Mouse (Mus musculus) midbrain, embryonic 14.5 days (tissue): ENCODE measurements around the gene Rab11a. TPM values are rescaled to one million over a fixed set of nuclear protein-coding genes. Genes with fewer than 3 reads are reported as not detected.
"Not testable (repeated sequence)": the region's sequence is repeated elsewhere in the genome, so short reads cannot be mapped to it uniquely, and the experiment has no call there.

Experiments
- ATAC-seq: fragments of 200-750 bp; cut with Nextera tagmentation; 2 replicates; pipeline ENCODE4 v1.8.0; 2017; ENCODE audit warnings: moderate number of reproducible peaks, moderate library complexity; ENCODE audit not compliant: low FRiP score, low TSS enrichment
- DNase-seq: peaks from one replicate; pipeline ENCODE4 v3.0.0-alpha.2; 2015
- H3K27ac ChIP-seq: fragments of 300-500 bp; sonication (generic); replicated peaks from 2 replicates; pipeline ENCODE4 v1.5.1; 2014; ENCODE audit warnings: mild to moderate bottlenecking, low read depth, low read length, moderate library complexity
- H3K27me3 ChIP-seq: fragments of 300-500 bp; sonication (generic); 2 replicates; pipeline ENCODE4 v1.6.1; 2014; ENCODE audit warnings: low read length, control low read depth, mixed read lengths; ENCODE audit not compliant: control insufficient read depth, insufficient read depth
- H3K36me3 ChIP-seq: fragments of 300-500 bp; sonication (generic); 2 replicates; pipeline ENCODE4 v1.6.1; 2014; ENCODE audit warnings: low read length, control low read depth; ENCODE audit not compliant: control insufficient read depth, insufficient read depth
- H3K4me1 ChIP-seq: fragments of 300-500 bp; sonication (generic); 2 replicates; pipeline ENCODE4 v1.6.1; 2014; ENCODE audit warnings: mild to moderate bottlenecking, antibody characterized with exemption, low read length, control low read depth; ENCODE audit not compliant: control insufficient read depth, insufficient read depth
- H3K4me2 ChIP-seq: fragments of 300-500 bp; sonication (generic); 2 replicates; pipeline ENCODE4 v1.6.1; 2014; ENCODE audit warnings: mild to moderate bottlenecking, low read length, moderate library complexity
- H3K4me3 ChIP-seq: fragments of 300-500 bp; sonication (generic); replicated peaks from 2 replicates; pipeline ENCODE4 v1.5.1; 2014; ENCODE audit warnings: low read depth, low read length
- H3K9ac ChIP-seq: fragments of 300-500 bp; sonication (generic); replicated peaks from 2 replicates; pipeline ENCODE4 v1.6.1; 2014; ENCODE audit warnings: mild to moderate bottlenecking, low read length, moderate library complexity
- H3K9me3 ChIP-seq: fragments of 300-500 bp; sonication (generic); 2 replicates; pipeline ENCODE4 v1.6.1; 2016; ENCODE audit warnings: low read length, control low read depth, mixed read lengths; ENCODE audit not compliant: control insufficient read depth
- WGBS: fragments of 180-500 bp; shearing (Covaris S2); extraction: QIAGEN DNeasy Blood & Tissue Kit; methylation state at CpG from one replicate; pipeline ENCODE4 v1.1.7; 2014; 5-methylcytosine and 5-hydroxymethylcytosine counted together
- polyA plus RNA-seq: library from polyadenylated mRNA; unstranded; fragments of >200 nt; fragmentation: Nextera tagmentation; extraction: Ambion mirVana; gene quantifications from 2 replicates; pipeline ENCODE4 v1.2.1, GENCODE M21; 2014

Gene Rab11a
- polyA plus RNA-seq, 1 experiment from 2014 or later = 467 TPM

DNA sequence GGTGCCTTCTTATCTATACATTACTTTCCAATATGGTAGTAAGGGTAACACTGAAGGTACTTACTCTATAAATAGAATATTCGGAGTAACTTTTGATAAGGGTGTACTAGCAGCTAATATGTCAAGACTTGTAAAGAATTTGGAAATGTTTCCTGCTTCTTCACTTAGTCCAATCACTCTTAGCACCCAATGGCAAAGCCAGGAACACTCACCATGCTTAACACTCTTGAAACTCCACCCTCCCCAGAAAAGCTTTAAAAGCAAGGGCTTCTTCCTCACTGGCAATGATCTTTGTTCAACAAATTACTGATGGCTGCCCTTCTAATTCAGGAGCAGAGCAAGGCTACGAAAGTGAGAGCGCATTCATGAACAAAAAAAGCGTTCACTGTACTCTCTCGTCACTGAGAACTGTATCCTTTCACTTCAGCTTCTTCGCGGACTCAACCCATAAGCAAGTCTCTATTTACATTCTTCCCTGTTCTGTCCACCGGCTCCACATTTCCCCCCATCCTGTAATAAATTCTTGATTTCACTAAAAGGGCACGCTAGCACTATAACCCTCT is 1.4 kb downstream of the Rab11a start:
- Histone ChIP-seq H3K9ac (peak overlapping the region; percentile 87), H3K27me3 (no peaks in the 10 kb centered on the region), H3K36me3 (no peaks in the 10 kb centered on the region), H3K4me1 (peaks cover 8% of the 10 kb centered on the region), H3K4me3 (peak overlapping the region; percentile 92), H3K27ac (peak overlapping the region; percentile 93), H3K4me2 (peak overlapping the region; percentile 84), H3K9me3 (no peaks in the 10 kb centered on the region)
- 15% methylated on average over 9 of the region's 9 CpGs for WGBS
- DNase-seq (no peak), ATAC-seq (no peak)

DNA sequence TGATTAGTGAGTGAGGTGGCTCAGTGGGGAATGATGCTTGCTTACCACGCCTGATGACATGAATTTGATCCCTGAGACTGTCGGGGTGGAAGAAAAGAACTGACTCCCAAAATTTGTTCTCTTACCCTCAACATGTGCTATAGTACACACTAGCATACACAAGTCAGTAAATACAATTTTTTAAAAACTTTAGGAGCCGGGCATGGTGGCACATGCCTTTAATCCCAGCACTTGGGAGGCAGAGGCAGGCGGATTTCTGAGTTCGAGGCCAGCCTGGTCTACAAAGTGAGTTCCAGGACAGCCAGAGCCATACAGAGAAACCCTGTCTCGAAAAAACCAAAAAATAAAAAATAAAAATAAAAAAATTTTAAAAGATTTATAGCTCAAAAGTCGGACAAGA is 2.6 kb downstream of the Rab11a start:
- not testable (repeated sequence) for H3K27ac ChIP-seq

DNA sequence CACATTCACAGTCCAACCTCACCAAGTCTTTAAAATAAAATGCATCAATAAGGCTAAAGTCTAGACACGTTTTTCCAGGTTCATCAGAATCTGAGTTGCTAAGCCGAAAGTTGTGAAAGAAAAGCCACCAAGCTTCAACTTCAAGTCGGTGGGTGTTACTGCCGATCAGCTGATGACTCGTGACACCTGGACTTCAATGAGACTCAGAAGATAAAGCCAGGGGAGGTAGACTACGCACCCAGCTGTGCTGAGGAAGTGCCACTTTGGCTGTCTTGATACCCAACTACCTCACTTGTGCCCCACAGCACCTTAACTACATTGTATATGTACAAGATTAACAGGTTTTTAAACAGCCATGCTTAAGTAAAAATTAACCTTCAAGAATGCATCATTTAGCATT is 3.4 kb downstream of the Rab11a start:
- Histone ChIP-seq H3K4me2 (no peak overlapping the region), H3K36me3 (no peaks in the 10 kb centered on the region), H3K9ac (no peak overlapping the region), H3K27me3 (no peaks in the 10 kb centered on the region), H3K4me1 (peaks cover 8% of the 10 kb centered on the region), H3K4me3 (no peak overlapping the region), H3K27ac (no peak overlapping the region), H3K9me3 (no peaks in the 10 kb centered on the region)
- no peak for ATAC-seq
- no peak for DNase-seq
- WGBS = 90% methylated on average over 6 of the region's 6 CpGs

More for the DNA sequence above, 2.6 kb downstream of the Rab11a start:
- not testable (repeated sequence) for H3K4me3 ChIP-seq, ATAC-seq, H3K4me2 ChIP-seq, H3K9ac ChIP-seq, H3K4me1 ChIP-seq, DNase-seq, H3K27me3 ChIP-seq, H3K36me3 ChIP-seq, H3K9me3 ChIP-seq
- WGBS = 91% methylated on average over 6 of the region's 7 CpGs

DNA sequence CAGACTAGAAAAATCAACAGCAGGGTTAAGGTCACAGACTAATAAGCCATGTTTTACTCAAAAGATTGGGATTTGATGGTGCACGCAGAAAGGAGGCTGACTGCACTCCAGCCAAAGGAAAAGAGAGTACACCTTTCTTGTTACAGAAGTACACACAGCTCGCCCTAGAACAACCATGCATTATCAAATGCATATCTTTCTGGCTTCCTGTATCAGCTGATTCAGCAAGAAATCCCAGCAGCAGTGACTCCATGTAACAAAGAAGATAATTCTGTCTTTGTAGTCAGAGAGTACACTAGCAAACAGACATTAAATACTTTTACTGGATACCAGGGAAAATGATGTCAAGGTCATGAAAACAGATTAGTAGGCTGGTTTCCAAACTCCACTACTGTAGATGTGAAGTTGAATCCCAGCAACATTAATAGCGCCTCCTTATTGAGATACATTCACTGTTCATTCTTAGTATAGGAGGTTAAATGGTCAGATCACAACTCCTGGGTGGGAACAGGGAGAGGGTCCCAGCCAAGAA is 6.5 kb downstream of the Rab11a start:
- peaks cover 9% of the 10 kb centered on the region for H3K36me3 ChIP-seq
- H3K4me2 ChIP-seq = no peak overlapping the region
- ATAC-seq (no peak), DNase-seq (no peak)
- 95% methylated on average over 3 of the region's 3 CpGs for WGBS
- no peaks in the 10 kb centered on the region for H3K27me3 ChIP-seq
- no peak overlapping the region for H3K4me3 ChIP-seq
- H3K4me1 ChIP-seq = peaks cover 4% of the 10 kb centered on the region
- H3K9ac ChIP-seq = no peak overlapping the region
- no peaks in the 10 kb centered on the region for H3K9me3 ChIP-seq
- H3K27ac ChIP-seq = no peak overlapping the region

DNA sequence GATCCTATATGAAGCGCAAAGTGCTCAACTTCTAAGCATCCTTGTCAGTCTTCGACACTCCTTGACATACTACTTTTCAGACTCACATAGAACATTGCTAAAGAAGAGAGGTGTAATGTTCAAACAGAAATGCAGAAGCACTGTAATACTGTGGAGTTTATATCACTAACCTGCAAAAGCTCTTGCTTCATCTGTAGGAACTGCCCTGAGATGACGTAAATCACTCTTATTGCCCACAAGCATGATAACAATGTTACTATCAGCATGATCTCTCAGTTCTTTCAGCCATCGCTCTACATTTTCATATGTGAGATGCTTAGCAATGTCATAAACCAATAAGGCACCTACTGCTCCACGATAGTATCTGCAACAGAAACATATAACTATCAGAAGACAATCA is 11.1 kb downstream of the Rab11a start:
- no peak for ATAC-seq
- Histone ChIP-seq H3K36me3 (peaks cover 38% of the 10 kb centered on the region), H3K4me1 (no peaks in the 10 kb centered on the region), H3K27me3 (no peaks in the 10 kb centered on the region), H3K4me2 (no peak overlapping the region), H3K27ac (no peak overlapping the region), H3K9me3 (no peaks in the 10 kb centered on the region), H3K4me3 (no peak overlapping the region), H3K9ac (no peak overlapping the region)
- 95% methylated on average over 5 of the region's 5 CpGs for WGBS
- DNase-seq = no peak

DNA sequence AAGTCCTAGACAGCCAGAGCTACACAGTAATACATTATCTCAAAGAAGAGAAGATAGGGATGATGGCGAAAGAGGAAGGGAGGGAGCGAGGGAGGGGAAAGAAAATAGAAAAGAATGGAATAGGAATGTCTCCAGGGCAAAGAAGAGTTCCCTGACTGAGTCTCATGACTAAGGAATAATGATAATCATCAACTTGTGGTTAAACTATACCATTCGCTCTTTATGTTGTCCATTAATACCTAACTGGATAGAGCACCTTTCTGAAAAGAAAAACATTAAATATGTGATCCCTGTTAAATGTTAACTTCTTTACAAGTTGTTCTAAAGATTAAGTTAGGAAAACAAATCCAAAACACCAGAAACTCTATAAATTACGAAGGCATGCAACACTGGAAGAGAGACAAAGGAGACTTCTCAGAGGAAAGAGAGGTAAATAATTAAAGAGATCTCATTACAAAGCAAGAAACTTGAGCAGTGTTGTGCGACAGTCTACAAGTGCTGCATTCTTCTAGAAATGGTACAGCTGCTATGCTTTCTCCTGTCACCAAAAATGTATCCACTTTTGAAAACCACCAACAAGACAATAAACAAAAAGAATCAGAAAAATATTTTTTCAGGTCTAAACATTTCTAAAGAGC is 17.9 kb downstream of the Rab11a start:
- Histone ChIP-seq H3K4me1 (no peaks in the 10 kb centered on the region), H3K27ac (no peak overlapping the region), H3K9ac (no peak overlapping the region), H3K4me3 (no peak overlapping the region), H3K9me3 (no peaks in the 10 kb centered on the region), H3K4me2 (no peak overlapping the region), H3K27me3 (no peaks in the 10 kb centered on the region), H3K36me3 (peaks cover 42% of the 10 kb centered on the region)
- WGBS = 83% methylated on average over 5 of the region's 5 CpGs
- no peak for DNase-seq
- ATAC-seq = no peak

DNA sequence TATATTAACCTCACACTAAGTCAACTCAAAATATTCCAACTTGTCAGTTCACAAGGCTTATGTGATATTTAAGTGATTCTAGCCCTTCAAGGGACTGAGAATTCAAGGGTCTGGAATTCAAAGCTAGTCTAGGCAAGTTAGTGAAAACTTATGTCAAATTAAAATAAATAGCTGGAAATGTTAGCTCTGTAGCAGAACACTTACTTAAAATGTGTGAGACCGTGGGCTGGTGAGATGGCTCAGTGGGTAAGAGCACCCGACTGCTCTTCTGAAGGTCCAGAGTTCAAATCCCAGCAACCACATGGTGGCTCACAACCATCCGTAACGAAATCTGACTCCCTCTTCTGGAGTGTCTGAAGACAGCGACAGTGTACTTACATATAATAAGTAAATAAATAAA is 27.3 kb downstream of the Rab11a start:
- H3K9me3 ChIP-seq, DNase-seq, H3K4me3 ChIP-seq, H3K4me1 ChIP-seq, H3K27me3 ChIP-seq, H3K4me2 ChIP-seq, H3K27ac ChIP-seq, ATAC-seq, H3K9ac ChIP-seq: not testable (repeated sequence)
- peaks cover 24% of the 10 kb centered on the region for H3K36me3 ChIP-seq
- 90% methylated on average over 4 of the region's 5 CpGs for WGBS

DNA sequence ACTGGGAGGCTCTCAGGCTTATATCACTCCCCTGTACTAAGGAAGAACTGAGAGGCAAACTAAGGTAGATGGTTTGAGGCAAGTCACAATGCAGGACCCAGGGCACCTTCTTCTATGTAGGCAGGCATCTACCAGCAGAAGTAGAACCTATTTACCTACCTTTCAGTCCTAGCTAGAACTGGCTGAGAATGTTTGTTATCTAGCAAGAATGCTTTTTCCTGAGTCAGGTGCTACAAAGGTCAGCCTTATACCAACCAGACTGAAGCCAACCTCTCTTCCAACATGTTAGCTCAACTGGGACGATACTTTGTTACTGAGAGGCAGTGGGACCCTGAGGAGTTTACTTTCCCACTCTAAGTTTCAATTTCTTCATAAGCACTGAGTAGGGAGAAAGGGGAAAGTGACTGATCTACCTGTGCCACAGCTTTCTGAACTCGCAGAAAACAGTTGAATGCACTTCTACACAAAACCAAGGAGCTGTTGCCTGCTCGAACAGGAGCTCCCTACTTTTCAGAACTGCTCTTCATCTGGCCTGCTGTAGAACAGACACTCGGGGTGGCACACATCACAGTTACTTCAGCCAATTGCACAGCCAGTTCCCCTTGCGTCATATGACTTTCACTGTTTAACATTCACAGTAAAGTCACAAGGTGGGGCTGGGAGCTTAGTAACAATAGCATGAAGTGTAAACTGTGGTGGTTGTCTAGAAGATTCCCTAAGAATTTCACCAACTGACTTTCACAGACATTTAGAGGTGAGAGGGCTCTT is 33.3 kb downstream of the Rab11a start:
- ATAC-seq = no peak
- DNase-seq = no peak

More for the DNA sequence above, 33.3 kb downstream of the Rab11a start:
- no peak overlapping the region for H3K9ac ChIP-seq
- H3K9me3 ChIP-seq = no peaks in the 10 kb centered on the region
- no peaks in the 10 kb centered on the region for H3K4me1 ChIP-seq
- no peak overlapping the region for H3K4me2 ChIP-seq
- peaks cover 29% of the 10 kb centered on the region for H3K36me3 ChIP-seq
- H3K27me3 ChIP-seq = no peaks in the 10 kb centered on the region
- whole genome bisulfite sequencing = 90% methylated on average over 5 of the region's 5 CpGs
- H3K4me3 ChIP-seq = no peak overlapping the region
- H3K27ac ChIP-seq = no peak overlapping the region
